Mouse (Mus musculus) neural tube, embryonic 11.5 days (tissue): ENCODE measurements around the gene Dgkd. TPM values are rescaled to one million over a fixed set of nuclear protein-coding genes. Genes with fewer than 3 reads are reported as not detected.

Source experiments
- ATAC-seq: fragments of 200-750 bp; cut with Nextera tagmentation; 2 replicates; pipeline ENCODE4 v1.8.0; 2017; ENCODE audit warnings: moderate number of reproducible peaks, mild to moderate bottlenecking, moderate TSS enrichment, moderate library complexity; ENCODE audit not compliant: insufficient read depth, low FRiP score, low TSS enrichment
- DNase-seq: peaks from one replicate; pipeline ENCODE4 v3.0.0-alpha.2; 2015; ENCODE audit warnings: low spot score
- H3K27ac ChIP-seq: fragments of 300-500 bp; sonication (generic); 2 replicates; pipeline ENCODE4 v1.5.1; 2014; ENCODE audit warnings: low read depth, mild to moderate bottlenecking, low read length
- H3K27me3 ChIP-seq: fragments of 300-500 bp; sonication (generic); 2 replicates; pipeline ENCODE4 v1.6.1; 2014; ENCODE audit warnings: mild to moderate bottlenecking, low read length, mixed read lengths; ENCODE audit not compliant: control insufficient read depth, insufficient read depth
- H3K36me3 ChIP-seq: fragments of 300-500 bp; sonication (generic); 2 replicates; pipeline ENCODE4 v1.6.1; 2014; ENCODE audit warnings: mild to moderate bottlenecking, low read length, moderate library complexity, mixed read lengths; ENCODE audit not compliant: control insufficient read depth, insufficient read depth
- H3K4me1 ChIP-seq: fragments of 300-500 bp; sonication (generic); 2 replicates; pipeline ENCODE4 v1.6.1; 2014; ENCODE audit warnings: low read length, mixed read lengths; ENCODE audit not compliant: control insufficient read depth, insufficient read depth
- H3K4me2 ChIP-seq: fragments of 300-500 bp; sonication (generic); 2 replicates; pipeline ENCODE4 v1.6.1; 2014; ENCODE audit warnings: low read depth, mild to moderate bottlenecking, moderate library complexity
- H3K4me3 ChIP-seq: fragments of 300-500 bp; sonication (generic); 2 replicates; pipeline ENCODE4 v1.5.1; 2014; ENCODE audit warnings: low read depth, low read length
- H3K9ac ChIP-seq: fragments of 300-500 bp; sonication (generic); 2 replicates; pipeline ENCODE4 v1.6.1; 2014; ENCODE audit warnings: mild to moderate bottlenecking, low read length
- H3K9me3 ChIP-seq: fragments of 300-500 bp; sonication (generic); 2 replicates; pipeline ENCODE4 v1.6.1; 2016; ENCODE audit warnings: low read length; ENCODE audit not compliant: control insufficient read depth
- WGBS: fragments of 180-500 bp; shearing (Covaris S2); extraction: QIAGEN DNeasy Blood & Tissue Kit; methylation state at CpG from one replicate; pipeline ENCODE4 v1.1.7; 2014; 5-methylcytosine and 5-hydroxymethylcytosine counted together
- polyA plus RNA-seq: library from polyadenylated mRNA; unstranded; fragments of >200 nt; fragmentation: Nextera tagmentation; extraction: Ambion mirVana; gene quantifications from 2 replicates; pipeline ENCODE4 v1.2.1, GENCODE M21; 2014

Dgkd gene
- polyA plus RNA-seq, 1 experiment from 2014 or later = 40.1 TPM

DNA sequence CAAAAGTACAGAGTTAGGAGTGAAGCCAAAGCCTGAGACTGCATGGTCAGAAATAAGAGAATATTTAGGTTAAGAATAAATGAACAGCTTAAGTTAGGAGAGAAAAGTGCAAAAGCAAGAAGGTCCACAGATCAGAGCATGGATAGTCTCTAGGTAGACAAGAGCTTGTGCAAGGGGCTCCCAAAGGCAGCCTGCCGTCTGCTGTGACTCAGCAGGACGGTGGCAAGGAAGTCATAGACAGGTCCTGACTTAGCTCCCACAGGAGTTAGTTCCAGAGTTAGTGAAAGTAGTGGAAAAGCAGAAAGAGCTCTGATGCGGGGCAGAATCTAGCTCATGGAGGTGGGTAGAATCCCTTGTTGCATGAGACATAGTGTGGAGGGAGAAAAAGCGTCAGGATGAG, 117.3 kb downstream of the Dgkd start:
- H3K4me1 ChIP-seq = no peaks in the 10 kb centered on the region
- H3K36me3 ChIP-seq = peaks cover 4% of the 10 kb centered on the region
- H3K4me2 ChIP-seq = no peak overlapping the region
- H3K27ac ChIP-seq = no peak overlapping the region
- DNase-seq = no peak
- H3K4me3 ChIP-seq = no peak overlapping the region
- H3K9me3 ChIP-seq = no peaks in the 10 kb centered on the region
- 84% methylated on average over 4 of the region's 4 CpGs for WGBS
- H3K27me3 ChIP-seq = no peaks in the 10 kb centered on the region
- no peak overlapping the region for H3K9ac ChIP-seq
- no peak for ATAC-seq

GRCm38 (mm10) chr1:87982291-87982690, 129.2 kb downstream of the Dgkd start:
- no peak overlapping the region for H3K27ac ChIP-seq
- 91% methylated on average over 4 of the region's 4 CpGs for WGBS
- no peak overlapping the region for H3K4me3 ChIP-seq
- H3K4me1 ChIP-seq = no peaks in the 10 kb centered on the region
- H3K36me3 ChIP-seq = peaks cover 2% of the 10 kb centered on the region; the same call in 1 of the 2 replicates
- no peak overlapping the region for H3K4me2 ChIP-seq
- no peaks in the 10 kb centered on the region for H3K9me3 ChIP-seq
- no peak for ATAC-seq
- DNase-seq = no peak
- H3K9ac ChIP-seq = no peak overlapping the region
- no peaks in the 10 kb centered on the region for H3K27me3 ChIP-seq

GRCm38 (mm10) chr1:87992716-87993115, 139.6 kb downstream of the Dgkd start:
- no peak overlapping the region for H3K4me3 ChIP-seq
- DNase-seq (no peak), ATAC-seq (no peak)
- no peaks in the 10 kb centered on the region for H3K4me1 ChIP-seq
- H3K9ac ChIP-seq = no peak overlapping the region
- H3K9me3 ChIP-seq = no peaks in the 10 kb centered on the region
- no peak overlapping the region for H3K27ac ChIP-seq
- peaks cover 12% of the 10 kb centered on the region for H3K36me3 ChIP-seq
- WGBS = 93% methylated on average over 2 of the region's 2 CpGs
- no peak overlapping the region for H3K4me2 ChIP-seq
- H3K27me3 ChIP-seq = no peaks in the 10 kb centered on the region

Other genes with a start within 250 kb of the Dgkd start
- gene Inpp5d, start 233.0 kb upstream of the Dgkd start, polyA plus RNA-seq = 4.6 and 5.7 TPM in 2 replicates
- 38.0 and 40.8 TPM in 2 replicates for gene Atg16l1, start 97.4 kb upstream of the Dgkd start, polyA plus RNA-seq
- gene Sag, start 49.6 kb upstream of the Dgkd start, polyA plus RNA-seq = 1.8 and 2.2 TPM in 2 replicates
- gene Usp40, start 155.3 kb downstream of the Dgkd start, polyA plus RNA-seq = 29.4 and 31.2 TPM in 2 replicates
- gene Ugt1a10, start 202.1 kb downstream of the Dgkd start, polyA plus RNA-seq = not detected in 2 replicates
- gene Ugt1a9, start 217.5 kb downstream of the Dgkd start, polyA plus RNA-seq = not detected in 2 replicates
- gene Ugt1a8, start 234.5 kb downstream of the Dgkd start, polyA plus RNA-seq = not detected in 2 replicates
- gene Ugt1a7c, start 241.8 kb downstream of the Dgkd start, polyA plus RNA-seq = 0.54 and 0.65 TPM in 2 replicates
- gene Ugt1a6b, start 250.0 kb downstream of the Dgkd start, polyA plus RNA-seq = not detected in 2 replicates